Mouse (Mus musculus) liver, embryonic 16.5 days (tissue): ENCODE measurements around the gene Gns. TPM values are rescaled to one million over a fixed set of nuclear protein-coding genes. Genes with fewer than 3 reads are reported as not detected.

ENCODE experiments used
- ATAC-seq: fragments of 200-750 bp; cut with Nextera tagmentation; 2 replicates; pipeline ENCODE4 v1.8.0; 2017; ENCODE audit warnings: low read depth, mild to moderate bottlenecking, moderate number of reproducible peaks, moderate library complexity
- H3K27ac ChIP-seq: fragments of 300-500 bp; sonication (generic); 2 replicates; pipeline ENCODE4 v1.5.1; 2014; ENCODE audit warnings: mild to moderate bottlenecking, low read length
- H3K27me3 ChIP-seq: fragments of 300-500 bp; sonication (generic); 2 replicates; pipeline ENCODE4 v1.6.1; 2014; ENCODE audit warnings: low read depth, low read length, mixed read lengths; ENCODE audit not compliant: control insufficient read depth, insufficient read depth
- H3K36me3 ChIP-seq: fragments of 300-500 bp; sonication (generic); 2 replicates; pipeline ENCODE4 v1.6.1; 2014; ENCODE audit warnings: mild to moderate bottlenecking; ENCODE audit not compliant: control insufficient read depth, insufficient read depth
- H3K4me1 ChIP-seq: fragments of 300-500 bp; sonication (generic); 2 replicates; pipeline ENCODE4 v1.6.1; 2014; ENCODE audit warnings: low read depth, low read length, mixed read lengths; ENCODE audit not compliant: control insufficient read depth
- H3K4me2 ChIP-seq: fragments of 300-500 bp; sonication (generic); 2 replicates; pipeline ENCODE4 v1.6.1; 2014; ENCODE audit warnings: low read depth, low read length, mixed read lengths
- H3K4me3 ChIP-seq: fragments of 300-500 bp; sonication (generic); 2 replicates; pipeline ENCODE4 v1.5.1; 2014; ENCODE audit warnings: low read depth, mild to moderate bottlenecking, low read length
- H3K9ac ChIP-seq: fragments of 300-500 bp; sonication (generic); 2 replicates; pipeline ENCODE4 v1.6.1; 2014; ENCODE audit warnings: low read depth, low read length
- H3K9me3 ChIP-seq: fragments of 300-500 bp; sonication (generic); replicated peaks from 2 replicates; pipeline ENCODE4 v1.6.1; 2016; ENCODE audit warnings: low read length; ENCODE audit not compliant: control insufficient read depth
- whole genome bisulfite sequencing: fragments of 180-500 bp; shearing (Covaris S2); extraction: QIAGEN DNeasy Blood & Tissue Kit; methylation state at CpG from one replicate; pipeline ENCODE4 v1.1.7; 2014; ENCODE audit not compliant: insufficient replicate concordance; 5-methylcytosine and 5-hydroxymethylcytosine counted together
- polyA plus RNA-seq: library from polyadenylated mRNA; unstranded; fragments of >200 nt; fragmentation: Nextera tagmentation; extraction: Ambion mirVana; gene quantifications from 2 replicates; pipeline ENCODE4 v1.2.1, GENCODE M21; 2015

Gns gene
- polyA plus RNA-seq, 1 experiment from 2014 or later: 22.3 TPM

GRCm38 (mm10) chr10:121351692-121352290 is 13.1 kb upstream of the Gns start:
- Histone ChIP-seq H3K4me3 (peak overlapping the region; percentile 61), H3K36me3 (no peaks in the 10 kb centered on the region), H3K9ac (no peak overlapping the region), H3K9me3 (no peaks in the 10 kb centered on the region), H3K27me3 (peaks cover 35% of the 10 kb centered on the region), H3K4me2 (peak overlapping the region; percentile 74), H3K4me1 (peaks cover 4% of the 10 kb centered on the region), H3K27ac (no peak overlapping the region)
- ATAC-seq: no peak
- 29% methylated on average over 15 of the region's 15 CpGs for WGBS

- 77% methylated on average over 2 of the region's 2 CpGs for WGBS
- Histone ChIP-seq H3K4me1 (peaks cover 7% of the 10 kb centered on the region), H3K9me3 (no peaks in the 10 kb centered on the region), H3K36me3 (no peaks in the 10 kb centered on the region), H3K27ac (no peak overlapping the region), H3K4me2 (no peak overlapping the region), H3K9ac (no peak overlapping the region), H3K4me3 (no peak overlapping the region), H3K27me3 (no peaks in the 10 kb centered on the region)
- ATAC-seq: no peak
Measured at GRCm38 (mm10) chr10:121360358-121360757, 4.5 kb upstream of the Gns start.

DNA sequence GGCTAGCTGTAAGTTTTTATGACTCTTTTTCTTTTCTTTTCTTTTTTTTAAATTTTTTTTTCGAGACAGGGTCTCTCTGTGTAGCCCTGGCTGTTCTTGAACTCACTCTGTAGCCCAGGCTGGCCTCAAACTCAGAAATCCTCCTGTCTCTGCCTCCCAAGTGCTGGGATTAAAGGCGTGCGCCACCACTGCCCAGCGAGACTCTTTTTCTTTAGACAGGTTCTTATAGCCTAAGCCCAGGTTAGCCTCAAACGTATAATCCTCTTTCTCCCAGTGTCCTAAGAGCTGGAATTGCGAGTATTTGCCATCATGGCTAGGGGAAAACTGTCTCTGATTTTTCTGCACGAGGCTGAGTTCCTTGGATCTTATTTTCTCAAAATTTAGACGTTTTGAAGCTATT is 1.7 kb upstream of the Gns start:
- H3K9me3 ChIP-seq: no peaks in the 10 kb centered on the region
- no peak overlapping the region for H3K4me3 ChIP-seq
- no peak overlapping the region for H3K27ac ChIP-seq
- H3K4me1 ChIP-seq: peaks cover 17% of the 10 kb centered on the region
- no peaks in the 10 kb centered on the region for H3K27me3 ChIP-seq
- H3K4me2 ChIP-seq: no peak overlapping the region
- 63% methylated on average over 8 of the region's 8 CpGs for WGBS
- no peak overlapping the region for H3K9ac ChIP-seq
- no peak for ATAC-seq
- no peaks in the 10 kb centered on the region for H3K36me3 ChIP-seq

DNA sequence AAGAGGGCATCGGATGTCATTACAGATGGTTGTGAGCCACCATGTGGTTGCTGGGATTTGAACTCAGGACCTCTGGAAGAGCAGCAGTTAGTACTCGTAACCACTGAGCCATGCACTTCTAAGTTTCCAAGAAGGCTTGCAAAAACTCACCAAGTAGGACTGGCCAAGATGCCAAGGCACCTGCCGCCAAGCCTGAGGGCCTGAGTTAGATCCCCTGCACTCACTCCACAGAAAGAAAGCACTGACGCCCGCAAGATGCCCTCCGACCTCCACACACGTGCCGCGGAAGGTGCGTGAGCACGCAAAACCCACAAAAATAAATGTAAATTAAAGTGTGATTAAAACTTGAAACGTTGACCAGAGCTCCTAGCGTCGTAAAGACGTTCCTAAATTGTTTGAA is 584 bp upstream of the Gns start:
- no peak for ATAC-seq
- peak overlapping the region; percentile 88 for H3K4me3 ChIP-seq
- no peaks in the 10 kb centered on the region for H3K36me3 ChIP-seq
- 22% methylated on average over 15 of the region's 15 CpGs for WGBS
- peaks cover 23% of the 10 kb centered on the region for H3K4me1 ChIP-seq
- no peaks in the 10 kb centered on the region for H3K27me3 ChIP-seq
- no peak overlapping the region for H3K27ac ChIP-seq
- H3K4me2 ChIP-seq: peak overlapping the region; percentile 99
- peak overlapping the region; percentile 54 for H3K9ac ChIP-seq
- H3K9me3 ChIP-seq: no peaks in the 10 kb centered on the region

DNA sequence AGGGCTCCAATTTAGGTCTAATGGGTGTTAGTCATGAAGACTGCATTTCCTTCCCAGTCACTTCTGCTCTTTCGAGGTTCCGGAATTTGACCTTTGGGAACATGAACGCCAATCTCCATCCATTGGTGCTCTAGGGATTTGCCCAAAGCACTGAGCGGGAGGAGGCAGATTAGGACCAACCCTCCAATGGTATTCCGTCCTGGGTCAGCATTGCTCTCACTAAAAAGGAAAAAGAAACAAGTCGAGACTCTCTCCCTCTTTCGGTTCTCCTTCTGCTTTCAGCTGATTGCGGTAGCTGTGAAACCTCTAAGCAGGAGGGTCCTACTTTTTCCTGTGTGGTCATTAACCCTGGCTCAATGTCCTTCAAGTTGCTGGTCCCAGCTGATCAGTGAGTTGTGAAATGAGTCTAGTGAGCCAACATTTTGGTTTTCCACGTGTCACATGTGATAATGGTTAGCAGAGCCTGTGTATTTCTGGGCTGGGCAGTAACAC is 937 bp downstream of the Gns start:
- 4% methylated on average over 9 of the region's 9 CpGs for WGBS
- ATAC-seq: 0 out of 2 replicates have a peak, but pooled peaks have one; percentile 7

DNA sequence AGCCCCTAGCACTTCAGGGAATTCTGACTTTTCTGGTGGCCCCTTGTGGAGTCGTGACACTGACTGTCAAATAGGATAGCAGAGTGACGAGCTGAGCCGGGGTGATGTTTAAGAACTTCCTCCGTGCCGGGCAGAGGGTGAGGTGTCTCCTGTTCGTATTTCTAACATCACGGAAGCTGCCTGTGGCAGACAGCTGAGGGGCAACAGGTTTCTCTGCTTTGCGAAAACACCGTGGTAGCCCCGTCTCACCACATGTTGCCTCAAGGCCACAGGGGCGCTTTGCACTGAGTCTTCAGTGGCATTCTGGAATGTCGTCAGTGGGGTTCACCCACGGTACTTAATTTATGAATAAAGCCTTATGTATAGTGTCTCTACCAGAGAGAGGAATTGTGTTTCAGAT is 2.4 kb downstream of the Gns start:
- Histone ChIP-seq H3K27me3 (no peaks in the 10 kb centered on the region), H3K36me3 (peaks cover 3% of the 10 kb centered on the region; the same call in 1 of the 2 replicates), H3K27ac (no peak overlapping the region), H3K9me3 (no peaks in the 10 kb centered on the region), H3K4me1 (peaks cover 23% of the 10 kb centered on the region), H3K9ac (no peak overlapping the region), H3K4me2 (no peak overlapping the region), H3K4me3 (no peak overlapping the region)
- 67% methylated on average over 13 of the region's 13 CpGs for WGBS
- ATAC-seq: no peak

More for the DNA sequence above, 937 bp downstream of the Gns start:
- H3K4me1 ChIP-seq: peaks cover 23% of the 10 kb centered on the region
- no peaks in the 10 kb centered on the region for H3K27me3 ChIP-seq
- no peaks in the 10 kb centered on the region for H3K9me3 ChIP-seq
- H3K36me3 ChIP-seq: peaks cover 3% of the 10 kb centered on the region; the same call in 1 of the 2 replicates
- peak overlapping the region; percentile 81 for H3K9ac ChIP-seq
- peak overlapping the region; percentile 80 for H3K27ac ChIP-seq
- H3K4me3 ChIP-seq: peak overlapping the region; percentile 88
- H3K4me2 ChIP-seq: peak overlapping the region; percentile 99

DNA sequence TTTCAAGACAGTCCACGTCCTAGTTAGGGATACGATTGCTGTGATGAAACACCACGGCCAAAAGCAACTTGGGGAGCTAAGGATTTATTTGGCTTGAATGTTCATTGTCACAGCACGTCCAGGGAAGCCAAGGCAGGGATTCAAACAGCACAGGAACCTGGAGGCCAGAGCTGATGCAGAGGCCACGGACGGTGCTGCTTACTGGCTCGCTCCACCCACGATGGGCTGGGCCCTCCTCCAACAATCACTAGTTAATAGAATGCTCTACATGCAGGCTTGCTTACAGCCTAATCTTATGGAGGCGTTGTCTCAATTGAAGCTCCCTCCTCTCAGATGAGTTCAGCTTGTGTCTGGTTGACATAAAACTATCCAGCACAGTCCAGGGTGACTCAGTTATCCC is 2.9 kb downstream of the Gns start:
- Histone ChIP-seq H3K9me3 (no peaks in the 10 kb centered on the region), H3K27me3 (no peaks in the 10 kb centered on the region), H3K4me2 (no peak overlapping the region), H3K36me3 (peaks cover 3% of the 10 kb centered on the region; the same call in 1 of the 2 replicates), H3K4me1 (peaks cover 23% of the 10 kb centered on the region), H3K9ac (no peak overlapping the region), H3K4me3 (no peak overlapping the region), H3K27ac (no peak overlapping the region)
- no peak for ATAC-seq
- WGBS: 70% methylated on average over 9 of the region's 9 CpGs

DNA sequence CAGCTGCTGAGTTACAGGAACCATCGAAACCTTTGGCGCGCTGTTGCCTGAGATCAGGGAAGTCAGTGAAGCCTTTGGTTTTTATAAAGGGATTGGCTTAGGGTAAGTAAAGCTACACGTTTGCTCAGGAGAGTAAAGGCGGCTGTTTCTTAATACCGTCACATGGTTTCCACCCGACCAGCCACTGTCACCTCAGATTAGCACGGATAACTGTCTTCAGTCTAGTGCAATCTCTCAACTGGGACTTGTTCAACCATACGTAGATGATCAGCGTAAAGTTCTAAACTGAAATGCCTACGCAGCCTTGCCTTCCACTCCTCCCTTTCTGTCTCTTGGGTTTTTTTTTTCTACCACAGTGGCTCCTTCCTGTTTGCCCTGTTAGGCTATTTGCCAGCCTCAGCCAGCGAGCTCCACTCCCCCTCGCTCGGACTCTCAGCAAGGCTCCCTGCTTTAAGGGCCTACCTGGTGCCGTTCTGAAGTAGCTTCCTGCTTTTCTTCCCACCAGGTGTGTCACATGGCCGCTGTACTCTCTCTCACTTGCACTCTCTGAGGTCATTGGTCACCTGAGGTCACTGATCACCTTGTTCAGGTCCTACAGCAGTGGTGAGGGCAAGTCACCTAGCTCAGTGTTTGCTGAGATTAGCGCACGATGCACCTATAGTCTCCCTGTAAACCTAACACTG is 4.0 kb downstream of the Gns start:
- Histone ChIP-seq H3K9ac (no peak overlapping the region), H3K27ac (no peak overlapping the region), H3K9me3 (no peaks in the 10 kb centered on the region), H3K36me3 (peaks cover 3% of the 10 kb centered on the region; the same call in 1 of the 2 replicates), H3K4me2 (no peak overlapping the region), H3K4me3 (no peak overlapping the region), H3K4me1 (peaks cover 23% of the 10 kb centered on the region), H3K27me3 (no peaks in the 10 kb centered on the region)
- WGBS: 63% methylated on average over 18 of the region's 18 CpGs
- no peak for ATAC-seq

DNA sequence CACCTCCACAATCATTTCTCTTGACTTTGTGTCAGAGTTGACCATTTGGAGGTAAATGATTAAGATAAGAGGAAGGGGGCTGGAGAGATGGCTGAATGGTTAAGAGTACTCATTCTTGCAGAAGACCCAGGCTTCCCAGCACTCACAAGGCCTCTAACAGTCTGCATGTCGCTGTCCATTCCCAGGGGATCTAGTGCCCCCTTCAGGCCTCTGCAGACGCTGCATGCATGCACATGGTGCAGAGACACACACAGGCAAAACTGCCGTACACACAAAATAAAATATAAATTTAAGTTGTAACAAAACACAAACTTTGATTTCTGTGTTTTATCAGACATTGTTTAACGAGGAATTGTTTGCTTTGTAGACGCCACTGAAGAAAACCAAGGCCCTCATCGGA is 5.9 kb downstream of the Gns start:
- no peak for ATAC-seq
- Histone ChIP-seq H3K4me2 (no peak overlapping the region), H3K9ac (no peak overlapping the region), H3K9me3 (no peaks in the 10 kb centered on the region), H3K4me1 (peaks cover 25% of the 10 kb centered on the region), H3K4me3 (no peak overlapping the region), H3K36me3 (peaks cover 3% of the 10 kb centered on the region; the same call in 1 of the 2 replicates), H3K27ac (no peak overlapping the region), H3K27me3 (no peaks in the 10 kb centered on the region)
- 81% methylated on average over 6 of the region's 6 CpGs for WGBS
